ENCODE assay signal across 7 mouse cellular contexts in genomic region chr1:87273514-87273942, GRCm38 (mm10). TPM values are rescaled to one million over a fixed set of nuclear protein-coding genes. Genes with fewer than 3 reads are reported as not detected.
DNase-seq lines count a peak whose midpoint lies in the region; ATAC-seq and TF ChIP-seq lines count a peak whose summit lies in the region.

No protein-coding gene starts in this region.

- TF ChIP-seq EP300 in lung, postnatal 0 days (IDR thresholded peaks at IDR 0.05): no peak

- no peak overlapping the region for H3K9ac ChIP-seq in lung, postnatal 0 days (replicated peaks; ENCODE audit: low read depth)

- no peak overlapping the region for H3K4me3 ChIP-seq in lung, postnatal 0 days (ENCODE audit: low read depth, low read length)

- no peak overlapping the region for H3K27ac ChIP-seq in lung, postnatal 0 days (ENCODE audit: low read length)

- no peak overlapping the region for H3K4me2 ChIP-seq in lung, postnatal 0 days (replicated peaks; ENCODE audit: low read depth, low read length)

- H3K4me1 ChIP-seq in lung, postnatal 0 days (ENCODE audit: insufficient read depth, low read depth, low read length): no peaks in the 10 kb centered on the region; the same call in 1 of the 2 replicates

- WGBS in lung, postnatal 0 days: 58% methylated on average over 3 of the region's 3 CpGs

- ATAC-seq in lung, postnatal 0 days: 0 out of 2 replicates have a peak, but pooled peaks have one; percentile 9
- ATAC-seq in megakaryocyte, adult 5-6 weeks (ENCODE audit: poor library complexity, severe bottlenecking): no peak

- no peaks in the 10 kb centered on the region for H3K9me3 ChIP-seq in lung, postnatal 0 days (ENCODE audit: low read length)

- no peaks in the 10 kb centered on the region for H3K36me3 ChIP-seq in lung, postnatal 0 days (ENCODE audit: insufficient read depth, low read length)

- H3K27me3 ChIP-seq in lung, postnatal 0 days (replicated peaks; ENCODE audit: insufficient read depth, low read length): no peaks in the 10 kb centered on the region; the same call in 1 of the 2 replicates

- TF ChIP-seq CTCF in lung, postnatal 0 days (IDR thresholded peaks at IDR 0.05): no peak

- DNase-seq in lung, postnatal 0 days (ENCODE audit: low spot score): no peak
- no peak for DNase-seq in lung, postnatal 36 days
- peak; percentile 83 for DNase-seq in adrenal gland, postnatal 25 days
- peak; percentile 72 to 78 for DNase-seq in cerebellum, postnatal 14 days
- peak; percentile 54 to 68 for DNase-seq in layer of hippocampus, adult 8-10 months (ENCODE audit: low spot score in 2 of 2)
- no peak for DNase-seq in embryo, embryonic 10.5 days (ENCODE audit: low spot score)

RNA-seq across cellular contexts. Expression of gene Efhd1, which starts 9.4 kb away (rescaled TPM):
- 0.24 and 0.69 TPM in 2 replicates for polyA plus RNA-seq in lung, postnatal 0 days (2015; fragmentation: Nextera tagmentation; extraction: Ambion mirVana)
- 310 and 340 TPM in 2 replicates for total RNA-seq in adrenal gland, postnatal 25 days (2021)
- 10 to 100 TPM; 14.7 to 17.4 (median 16.3) TPM for total RNA-seq in layer of hippocampus, adult 8-10 months (2022)
- 0.07 TPM in 1 of 2 replicates, not detected in the other for total RNA-seq in megakaryocyte, adult 5-6 weeks (2015)
- total RNA-seq in megakaryocyte, adult 5-6 weeks (2017): not detected in 2 replicates

RNA-seq across cellular contexts. Expression of gene Gigyf2, which starts 53.3 kb away (rescaled TPM):
- 29.6 and 33.0 TPM in 2 replicates for polyA plus RNA-seq in lung, postnatal 0 days (2015; fragmentation: Nextera tagmentation; extraction: Ambion mirVana)
- total RNA-seq in adrenal gland, postnatal 25 days (2021): 94.6 and 114 TPM in 2 replicates
- total RNA-seq in layer of hippocampus, adult 8-10 months (2022): 100 to 1,000 TPM; 130 to 170 (median 151) TPM
- total RNA-seq in megakaryocyte, adult 5-6 weeks (2015): 38.6 and 39.0 TPM in 2 replicates
- total RNA-seq in megakaryocyte, adult 5-6 weeks (2017): 87.4 and 90.8 TPM in 2 replicates

RNA-seq across cellular contexts. Expression of gene Eif4e2, which starts 59.8 kb away (rescaled TPM):
- 110 and 118 TPM in 2 replicates for polyA plus RNA-seq in lung, postnatal 0 days (2015; fragmentation: Nextera tagmentation; extraction: Ambion mirVana)
- total RNA-seq in adrenal gland, postnatal 25 days (2021): 89.9 and 96.0 TPM in 2 replicates
- total RNA-seq in layer of hippocampus, adult 8-10 months (2022): 10 to 100 TPM; 54.7 to 68.0 (median 59.8) TPM
- total RNA-seq in megakaryocyte, adult 5-6 weeks (2015): 75.9 and 81.3 TPM in 2 replicates
- 118 and 156 TPM in 2 replicates for total RNA-seq in megakaryocyte, adult 5-6 weeks (2017)

Comparison
In these comparisons a context has a peak if more than half of its experiments do, and no peak if none do; other contexts are left out.
1. DNase-seq: peak in adrenal gland, postnatal 25 days (single experiment), cerebellum, postnatal 14 days (2 of 2) and layer of hippocampus, adult 8-10 months (2 of 2); none in lung, postnatal 0 days (single experiment), lung, postnatal 36 days (single experiment) and embryo, embryonic 10.5 days (single experiment).
2. RNA of gene Efhd1, which starts 9.4 kb away (total RNA-seq): 310 to 340 TPM in adrenal gland, postnatal 25 days; 14.7 to 17.4 TPM in layer of hippocampus, adult 8-10 months and 0.07 TPM in megakaryocyte, adult 5-6 weeks; every median in the first group is over 10 times any median in the second.